Mouse (Mus musculus) liver, adult 2 months (tissue): ENCODE data around the gene Gdpd3.

ENCODE experiments used
- CTCF ChIP-seq: fragments of 200-500 bp; IDR thresholded peaks from 2 replicates; pipeline ENCODE4 v1.5.1; 2011; ENCODE audit warnings: low read depth, low read length, control low read depth
- POLR2A ChIP-seq: fragments of 200-500 bp; IDR thresholded peaks from 2 replicates; pipeline ENCODE4 v1.6.1; 2011; ENCODE audit warnings: low read length, control low read depth; ENCODE audit not compliant: insufficient read depth; ENCODE audit errors: extremely low read depth

DNA sequence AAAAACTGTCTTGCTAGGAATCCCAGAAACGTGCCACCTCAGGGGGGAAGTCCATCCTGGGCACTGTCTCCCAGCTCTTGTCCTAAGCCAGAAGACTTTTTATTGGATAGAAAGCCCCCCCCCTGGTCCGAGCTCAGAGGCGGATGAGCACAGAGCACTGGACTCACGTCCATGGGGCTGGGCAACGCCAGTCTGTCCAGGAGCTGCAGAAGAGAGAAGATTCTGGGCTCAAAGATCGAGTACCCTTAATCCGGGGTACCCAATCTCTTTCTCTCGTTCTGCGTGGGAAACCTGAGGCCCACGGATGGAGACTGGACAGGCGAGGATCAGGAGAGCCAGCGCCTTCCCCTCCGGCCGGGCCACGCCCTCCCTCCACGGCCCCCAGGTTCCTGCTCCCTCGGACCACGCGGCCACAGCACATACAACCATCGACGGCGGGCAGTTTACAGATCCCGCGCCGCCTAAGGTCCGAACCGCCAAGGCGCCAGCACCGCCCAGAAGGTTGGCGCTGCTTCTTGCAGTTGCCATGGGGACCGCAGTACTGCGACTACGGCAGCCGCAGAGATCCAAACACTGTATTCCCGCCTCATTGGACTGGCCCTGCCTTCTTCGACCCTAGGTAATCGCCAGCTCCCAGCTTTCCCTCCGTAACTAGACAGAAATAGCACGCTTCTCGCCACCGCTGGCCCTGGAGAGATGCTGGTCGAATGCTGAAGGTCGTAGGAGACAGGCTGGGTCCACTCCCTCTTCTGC, 42.7 kb downstream of the Gdpd3 start:
- TF ChIP-seq CTCF (no peak), POLR2A (no peak)
